Comparison of ENCODE assay signal across 8 mouse cellular contexts in the genomic region with DNA sequence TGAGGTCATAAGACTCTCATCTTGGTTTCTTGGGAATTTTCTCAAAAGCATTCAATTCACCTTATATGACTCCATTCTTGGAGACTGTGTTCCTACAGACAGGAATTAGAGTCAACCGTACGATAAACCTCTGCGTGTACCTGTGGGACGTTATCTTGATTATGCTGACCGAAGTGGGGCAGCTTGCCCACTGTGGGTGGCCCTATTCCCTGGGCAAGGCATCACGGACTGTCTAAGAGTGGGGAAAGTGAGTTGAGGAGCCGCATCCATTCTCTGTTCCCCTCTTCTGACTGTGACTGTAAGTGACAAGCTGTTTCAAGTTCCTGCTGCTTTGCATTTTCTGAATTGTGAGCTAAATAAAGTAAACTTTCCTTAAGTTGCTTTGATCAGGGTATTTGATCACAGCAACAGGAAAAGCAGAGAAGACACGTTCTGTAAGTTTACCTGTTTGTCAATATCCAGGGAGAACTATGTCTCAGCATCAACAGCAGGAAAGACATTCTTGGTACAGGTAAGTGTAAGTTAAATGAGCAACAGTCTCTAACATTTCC. TPM values are rescaled to one million over a fixed set of nuclear protein-coding genes. Genes with fewer than 3 reads are reported as not detected.
DNase-seq lines count a peak whose midpoint lies in the region; ATAC-seq lines count a peak whose summit lies in the region.

A gene (plus strand): TSS at position 501 of the 551 bp plus-strand sequence.

- WGBS in neural tube, embryonic 12.5 days = 92% methylated on average over 8 of the region's 8 CpGs

- H3K4me2 ChIP-seq in neural tube, embryonic 12.5 days (replicated peaks) = peak within 1 kb of the TSS; percentile 88

- no peak within 1 kb of the TSS for H3K27ac ChIP-seq in neural tube, embryonic 12.5 days

- H3K4me3 ChIP-seq in neural tube, embryonic 12.5 days = peak within 1 kb of the TSS; percentile 63

- DNase-seq in heart, adult 11 months = peak; percentile 74
- DNase-seq in heart, adult 9 months (ENCODE audit: low spot score in 2 of 2) = no peak
- DNase-seq in adrenal gland, postnatal 14 days = no peak
- DNase-seq in heart, adult 18-20 months = no peak
- DNase-seq in layer of hippocampus, postnatal 25 days (ENCODE audit: extremely low spot score in 1 of 2, low spot score in 1 of 2) = no peak
- DNase-seq in MN1 (ENCODE audit: low spot score) = no peak
- no peak for DNase-seq in kidney, adult 11 months

- no peaks in the 10 kb centered on the region for H3K36me3 ChIP-seq in neural tube, embryonic 12.5 days

- peaks cover 22% of the 10 kb centered on the region for H3K27me3 ChIP-seq in neural tube, embryonic 12.5 days (replicated peaks)

- ATAC-seq in neural tube, embryonic 12.5 days (ENCODE audit: low FRiP score, low read depth) = no peak

- H3K9ac ChIP-seq in neural tube, embryonic 12.5 days = peak within 1 kb of the TSS; percentile 61

- no peaks in the 10 kb centered on the region for H3K9me3 ChIP-seq in neural tube, embryonic 12.5 days

- H3K4me1 ChIP-seq in neural tube, embryonic 12.5 days = peaks cover 11% of the 10 kb centered on the region; the same call in 1 of the 2 replicates

RNA-seq across cellular contexts. Expression of the gene that starts here (rescaled TPM):
- 82.6 and 83.4 TPM in 2 replicates for total RNA-seq in adrenal gland, postnatal 14 days (2021)
- 10 to 100 TPM; 34.8 to 41.2 TPM for total RNA-seq in heart, adult 18-20 months (2021)
- total RNA-seq in layer of hippocampus, postnatal 25 days (2021) = 10 to 100 TPM; 15.9 to 18.4 TPM
- 38.0 and 40.5 TPM in 2 replicates for polyA plus RNA-seq in neural tube, embryonic 12.5 days (2016; fragmentation: Nextera tagmentation; extraction: Ambion mirVana)
